Mouse (Mus musculus) liver, embryonic 12.5 days (tissue): Measurements from ENCODE around the gene Zbtb38. TPM values are rescaled to one million over a fixed set of nuclear protein-coding genes. Genes with fewer than 3 reads are reported as not detected.

Experiments
- ATAC-seq: fragments of 200-750 bp; cut with Nextera tagmentation; 2 replicates; pipeline ENCODE4 v1.8.0; 2017; ENCODE audit warnings: moderate number of reproducible peaks, mild to moderate bottlenecking, moderate library complexity
- H3K27ac ChIP-seq: fragments of 300-500 bp; sonication (generic); 2 replicates; pipeline ENCODE4 v1.5.1; 2016; ENCODE audit warnings: mild to moderate bottlenecking
- H3K27me3 ChIP-seq: fragments of 300-500 bp; sonication (generic); replicated peaks from 2 replicates; pipeline ENCODE4 v1.6.1; 2016; ENCODE audit warnings: mild to moderate bottlenecking, moderate library complexity
- H3K36me3 ChIP-seq: fragments of 300-500 bp; sonication (generic); 2 replicates; pipeline ENCODE4 v1.6.1; 2016; ENCODE audit warnings: mild to moderate bottlenecking, moderate library complexity
- H3K4me1 ChIP-seq: fragments of 300-500 bp; sonication (generic); 2 replicates; pipeline ENCODE4 v1.6.1; 2016
- H3K4me2 ChIP-seq: fragments of 300-500 bp; sonication (generic); 2 replicates; pipeline ENCODE4 v1.6.1; 2016; ENCODE audit warnings: mild to moderate bottlenecking, moderate library complexity
- H3K4me3 ChIP-seq: fragments of 300-500 bp; sonication (generic); 2 replicates; pipeline ENCODE4 v1.5.1; 2016; ENCODE audit warnings: mild to moderate bottlenecking, moderate library complexity
- H3K9ac ChIP-seq: fragments of 300-500 bp; sonication (generic); 2 replicates; pipeline ENCODE4 v1.6.1; 2016; ENCODE audit warnings: mild to moderate bottlenecking, moderate library complexity
- H3K9me3 ChIP-seq: fragments of 300-500 bp; sonication (generic); replicated peaks from 2 replicates; pipeline ENCODE4 v1.6.1; 2016; ENCODE audit warnings: mild to moderate bottlenecking, moderate library complexity
- WGBS: fragments of 180-500 bp; shearing (Covaris S2); methylation state at CpG from one replicate; pipeline ENCODE4 v1.1.7; 2016; ENCODE audit not compliant: insufficient replicate concordance; 5-methylcytosine and 5-hydroxymethylcytosine counted together
- polyA plus RNA-seq: library from polyadenylated mRNA; unstranded; fragments of >200 nt; fragmentation: Nextera tagmentation; extraction: Ambion mirVana; gene quantifications from 2 replicates; pipeline ENCODE4 v1.2.1, GENCODE M21; 2016

The Zbtb38 gene
- polyA plus RNA-seq, 1 experiment from 2014 or later: 7.0 TPM

GRCm38 (mm10) chr9:96739808-96740711 is 12.6 kb downstream of the Zbtb38 start:
- no peak overlapping the region for H3K27ac ChIP-seq
- 75% methylated on average over 22 of the region's 22 CpGs for WGBS
- H3K9me3 ChIP-seq: no peaks in the 10 kb centered on the region
- no peaks in the 10 kb centered on the region for H3K27me3 ChIP-seq
- no peak overlapping the region for H3K4me3 ChIP-seq
- no peak overlapping the region for H3K4me2 ChIP-seq
- ATAC-seq: no peak
- no peaks in the 10 kb centered on the region for H3K36me3 ChIP-seq
- H3K4me1 ChIP-seq: no peaks in the 10 kb centered on the region
- H3K9ac ChIP-seq: no peak overlapping the region

GRCm38 (mm10) chr9:96738563-96739355 is 13.9 kb downstream of the Zbtb38 start:
- no peak overlapping the region for H3K4me3 ChIP-seq
- no peak overlapping the region for H3K9ac ChIP-seq
- no peaks in the 10 kb centered on the region for H3K4me1 ChIP-seq
- no peak overlapping the region for H3K4me2 ChIP-seq
- 71% methylated on average over 13 of the region's 13 CpGs for WGBS
- no peak overlapping the region for H3K27ac ChIP-seq
- no peaks in the 10 kb centered on the region for H3K36me3 ChIP-seq
- ATAC-seq: no peak
- H3K9me3 ChIP-seq: no peaks in the 10 kb centered on the region
- H3K27me3 ChIP-seq: no peaks in the 10 kb centered on the region

- no peaks in the 10 kb centered on the region for H3K9me3 ChIP-seq
- no peaks in the 10 kb centered on the region for H3K36me3 ChIP-seq
- H3K27me3 ChIP-seq: peaks cover 7% of the 10 kb centered on the region
- no peak overlapping the region for H3K4me2 ChIP-seq
- no peak for ATAC-seq
- no peak overlapping the region for H3K27ac ChIP-seq
- no peak overlapping the region for H3K4me3 ChIP-seq
- 0 out of 2 replicates have a peak, but pooled peaks cover 3% of the 10 kb centered on the region for H3K4me1 ChIP-seq
- H3K9ac ChIP-seq: no peak overlapping the region
- 66% methylated on average over 4 of the region's 4 CpGs for WGBS
Measured at GRCm38 (mm10) chr9:96735946-96736345, 16.7 kb downstream of the Zbtb38 start.

GRCm38 (mm10) chr9:96733425-96733717 is 19.3 kb downstream of the Zbtb38 start:
- ATAC-seq: no peak
- Histone ChIP-seq H3K4me2 (no peak overlapping the region), H3K27me3 (peaks cover 7% of the 10 kb centered on the region), H3K9ac (no peak overlapping the region), H3K9me3 (no peaks in the 10 kb centered on the region), H3K4me3 (no peak overlapping the region), H3K4me1 (0 out of 2 replicates have a peak, but pooled peaks cover 3% of the 10 kb centered on the region), H3K27ac (no peak overlapping the region), H3K36me3 (no peaks in the 10 kb centered on the region)
- 91% methylated on average over 4 of the region's 4 CpGs for WGBS

- no peak for ATAC-seq
- Histone ChIP-seq H3K9ac (no peak overlapping the region), H3K4me1 (0 out of 2 replicates have a peak, but pooled peaks cover 3% of the 10 kb centered on the region), H3K9me3 (no peaks in the 10 kb centered on the region), H3K27ac (no peak overlapping the region), H3K4me2 (no peak overlapping the region), H3K4me3 (no peak overlapping the region), H3K36me3 (no peaks in the 10 kb centered on the region), H3K27me3 (peaks cover 7% of the 10 kb centered on the region)
- 72% methylated on average over 17 of the region's 17 CpGs for WGBS
Measured at GRCm38 (mm10) chr9:96732644-96733424, 19.8 kb downstream of the Zbtb38 start.

GRCm38 (mm10) chr9:96731961-96732511 is 20.6 kb downstream of the Zbtb38 start:
- no peak overlapping the region for H3K4me3 ChIP-seq

GRCm38 (mm10) chr9:96731039-96731895 is 21.4 kb downstream of the Zbtb38 start:
- Histone ChIP-seq H3K4me1 (peaks cover 3% of the 10 kb centered on the region; the same call in 1 of the 2 replicates), H3K27me3 (peaks cover 7% of the 10 kb centered on the region), H3K4me2 (no peak overlapping the region), H3K36me3 (no peaks in the 10 kb centered on the region), H3K9ac (no peak overlapping the region), H3K27ac (no peak overlapping the region), H3K9me3 (no peaks in the 10 kb centered on the region), H3K4me3 (no peak overlapping the region)
- WGBS: 68% methylated on average over 19 of the region's 19 CpGs
- ATAC-seq: no peak

More at GRCm38 (mm10) chr9:96731961-96732511, 20.6 kb downstream of the Zbtb38 start:
- WGBS: 57% methylated on average over 14 of the region's 14 CpGs
- no peak overlapping the region for H3K4me2 ChIP-seq
- H3K36me3 ChIP-seq: no peaks in the 10 kb centered on the region
- H3K4me1 ChIP-seq: 0 out of 2 replicates have a peak, but pooled peaks cover 3% of the 10 kb centered on the region
- H3K9ac ChIP-seq: no peak overlapping the region
- no peak overlapping the region for H3K27ac ChIP-seq
- H3K9me3 ChIP-seq: no peaks in the 10 kb centered on the region
- H3K27me3 ChIP-seq: peaks cover 7% of the 10 kb centered on the region
- ATAC-seq: no peak

GRCm38 (mm10) chr9:96730311-96730625 is 22.4 kb downstream of the Zbtb38 start:
- ATAC-seq: no peak
- H3K9ac ChIP-seq: no peak overlapping the region
- H3K4me2 ChIP-seq: no peak overlapping the region
- H3K4me3 ChIP-seq: no peak overlapping the region
- no peaks in the 10 kb centered on the region for H3K9me3 ChIP-seq
- H3K36me3 ChIP-seq: no peaks in the 10 kb centered on the region
- H3K4me1 ChIP-seq: peaks cover 3% of the 10 kb centered on the region; the same call in 1 of the 2 replicates
- peaks cover 7% of the 10 kb centered on the region for H3K27me3 ChIP-seq
- no peak overlapping the region for H3K27ac ChIP-seq
- WGBS: 76% methylated on average over 2 of the region's 2 CpGs

GRCm38 (mm10) chr9:96729537-96730310 is 22.9 kb downstream of the Zbtb38 start:
- H3K27me3 ChIP-seq: peaks cover 7% of the 10 kb centered on the region
- 61% methylated on average over 10 of the region's 10 CpGs for WGBS
- no peaks in the 10 kb centered on the region for H3K9me3 ChIP-seq
- H3K9ac ChIP-seq: no peak overlapping the region
- no peak overlapping the region for H3K4me3 ChIP-seq
- H3K27ac ChIP-seq: no peak overlapping the region
- no peaks in the 10 kb centered on the region for H3K36me3 ChIP-seq
- H3K4me1 ChIP-seq: peaks cover 8% of the 10 kb centered on the region
- no peak overlapping the region for H3K4me2 ChIP-seq
- ATAC-seq: no peak

GRCm38 (mm10) chr9:96728338-96729162 is 24.1 kb downstream of the Zbtb38 start:
- H3K4me2 ChIP-seq: no peak overlapping the region
- WGBS: 70% methylated on average over 16 of the region's 16 CpGs
- peaks cover 18% of the 10 kb centered on the region for H3K4me1 ChIP-seq
- H3K9me3 ChIP-seq: no peaks in the 10 kb centered on the region
- ATAC-seq: no peak
- H3K27ac ChIP-seq: no peak overlapping the region
- no peaks in the 10 kb centered on the region for H3K36me3 ChIP-seq
- peaks cover 7% of the 10 kb centered on the region for H3K27me3 ChIP-seq
- no peak overlapping the region for H3K4me3 ChIP-seq
- no peak overlapping the region for H3K9ac ChIP-seq
